26 mouse cellular contexts compared by ENCODE assay signal in the genomic region with DNA sequence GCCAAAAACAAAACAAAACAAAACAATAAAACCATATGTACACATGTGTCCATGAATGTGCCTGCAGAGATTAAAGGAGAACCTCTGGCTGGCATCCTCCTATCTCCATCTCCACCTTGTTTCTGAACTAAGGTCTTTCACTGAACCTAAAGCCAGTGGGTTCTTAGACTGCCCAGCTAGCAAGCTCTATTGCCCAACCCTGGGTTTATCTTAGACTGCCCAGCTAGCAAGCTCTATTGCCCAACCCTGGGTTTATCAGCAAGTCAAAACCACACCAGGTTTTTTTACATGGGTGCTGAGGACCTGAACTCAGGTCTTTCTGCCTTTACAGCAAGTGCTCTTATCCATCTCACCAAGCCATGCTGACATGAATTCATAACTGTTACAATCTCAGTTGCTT. TPM values are rescaled to one million over a fixed set of nuclear protein-coding genes. Genes with fewer than 3 reads are reported as not detected.
DNase-seq lines count a peak whose midpoint lies in the region; ATAC-seq and TF ChIP-seq lines count a peak whose summit lies in the region.
"Had no signal": no experiment of that assay in that cellular context is flagged by ENCODE, and none has a peak within 500 bp of the region (broad histone marks: within the 10 kb centered on the region; RNA-seq: fewer than 3 reads in every experiment).

No protein-coding gene starts in this region.

- no peak overlapping the region for H3K4me2 ChIP-seq in intestine, embryonic 16.5 days (ENCODE audit: low read depth, low read length)
- H3K4me2 ChIP-seq in intestine, embryonic 15.5 days (replicated peaks) = no peak overlapping the region
- no peak overlapping the region for H3K4me2 ChIP-seq in liver, embryonic 11.5 days
- no peak overlapping the region for H3K4me2 ChIP-seq in liver, postnatal 0 days (ENCODE audit: low read depth, low read length)
- no peak overlapping the region for H3K4me2 ChIP-seq in midbrain, embryonic 14.5 days (ENCODE audit: low read length)
- H3K4me2 ChIP-seq: heart, embryonic 11.5 days; limb, embryonic 13.5 days; lung, embryonic 15.5 days; midbrain, embryonic 11.5 days; neural tube, embryonic 15.5 days had no signal

- TF ChIP-seq EP300 in liver, postnatal 0 days (IDR thresholded peaks at IDR 0.05; ENCODE audit: low read depth) = peak; percentile 71; the same call in 1 of the 2 replicates

- H3K9me3 ChIP-seq in intestine, embryonic 16.5 days (ENCODE audit: control insufficient read depth, low read length) = no peaks in the 10 kb centered on the region
- H3K9me3 ChIP-seq in intestine, embryonic 15.5 days = no peaks in the 10 kb centered on the region
- no peaks in the 10 kb centered on the region for H3K9me3 ChIP-seq in liver, embryonic 11.5 days (ENCODE audit: control insufficient read depth, low read length)
- H3K9me3 ChIP-seq in liver, postnatal 0 days (ENCODE audit: low read length) = no peaks in the 10 kb centered on the region
- no peaks in the 10 kb centered on the region for H3K9me3 ChIP-seq in midbrain, embryonic 14.5 days (ENCODE audit: control insufficient read depth, low read length)
- H3K9me3 ChIP-seq: hindbrain, embryonic 10.5 days; limb, embryonic 13.5 days; lung, embryonic 15.5 days; neural tube, embryonic 15.5 days had no signal

- H3K27me3 ChIP-seq in intestine, embryonic 16.5 days (replicated peaks; ENCODE audit: control insufficient read depth, insufficient read depth, low read length) = no peaks in the 10 kb centered on the region
- no peaks in the 10 kb centered on the region for H3K27me3 ChIP-seq in intestine, embryonic 15.5 days (replicated peaks)
- H3K27me3 ChIP-seq in liver, embryonic 11.5 days (replicated peaks; ENCODE audit: control insufficient read depth, insufficient read depth, low read length) = no peaks in the 10 kb centered on the region
- no peaks in the 10 kb centered on the region for H3K27me3 ChIP-seq in liver, postnatal 0 days (ENCODE audit: insufficient read depth, low read length)
- H3K27me3 ChIP-seq in midbrain, embryonic 14.5 days (ENCODE audit: control insufficient read depth, insufficient read depth, low read length) = no peaks in the 10 kb centered on the region
- H3K27me3 ChIP-seq: limb, embryonic 13.5 days; lung, embryonic 15.5 days; neural tube, embryonic 15.5 days had no signal

- TF ChIP-seq CTCF in liver, postnatal 0 days (IDR thresholded peaks at IDR 0.05; ENCODE audit: low read depth) = no peak

- peak; percentile 70; the same call in 1 of the 2 replicates for ATAC-seq in intestine, embryonic 16.5 days
- ATAC-seq in intestine, embryonic 15.5 days = no peak
- peak; percentile 91 for ATAC-seq in liver, embryonic 11.5 days (replicated peaks; ENCODE audit: low FRiP score)
- peak; percentile 90 for ATAC-seq in liver, postnatal 0 days
- no peak for ATAC-seq in midbrain, embryonic 14.5 days (ENCODE audit: low FRiP score, low TSS enrichment)
- ATAC-seq: forebrain, embryonic 14.5 days; hindbrain, embryonic 16.5 days; intestine, postnatal 0 days had no signal

- DNase-seq in liver, embryonic 11.5 days (ENCODE audit: low spot score) = no peak
- no peak for DNase-seq in liver, postnatal 0 days
- DNase-seq in cerebellum, adult 9-10 months = no peak
- DNase-seq in midbrain, embryonic 14.5 days = no peak
- no peak for DNase-seq in thymus, postnatal 25 days
- DNase-seq: adrenal gland, adult 2 months; cerebellum, adult 8-10 months; gastrocnemius, adult 2 months; kidney, postnatal 4 days; lung, postnatal 4 days; right cerebral cortex, adult 18-20 months; thymus, adult 18-20 months; thymus, postnatal 4 days had no signal

- no peaks in the 10 kb centered on the region for H3K4me1 ChIP-seq in intestine, embryonic 16.5 days (ENCODE audit: control insufficient read depth, insufficient read depth, low read length)
- H3K4me1 ChIP-seq in intestine, embryonic 15.5 days (replicated peaks) = no peaks in the 10 kb centered on the region
- peaks cover 2% of the 10 kb centered on the region; the same call in 1 of the 2 replicates for H3K4me1 ChIP-seq in liver, embryonic 11.5 days (replicated peaks; ENCODE audit: control insufficient read depth, insufficient read depth, low read length)
- no peaks in the 10 kb centered on the region; the same call in 1 of the 2 replicates for H3K4me1 ChIP-seq in liver, postnatal 0 days (ENCODE audit: insufficient read depth)
- no peaks in the 10 kb centered on the region for H3K4me1 ChIP-seq in midbrain, embryonic 14.5 days (ENCODE audit: control insufficient read depth, insufficient read depth, low read length)
- H3K4me1 ChIP-seq: hindbrain, embryonic 10.5 days; limb, embryonic 13.5 days; lung, embryonic 15.5 days; neural tube, embryonic 15.5 days had no signal

- H3K9ac ChIP-seq in intestine, embryonic 16.5 days (ENCODE audit: low read depth, low read length) = no peak overlapping the region
- no peak overlapping the region for H3K9ac ChIP-seq in intestine, embryonic 15.5 days
- no peak overlapping the region for H3K9ac ChIP-seq in liver, embryonic 11.5 days (ENCODE audit: low read depth, low read length)
- no peak overlapping the region for H3K9ac ChIP-seq in liver, postnatal 0 days (replicated peaks)
- H3K9ac ChIP-seq in midbrain, embryonic 14.5 days (replicated peaks; ENCODE audit: low read length) = no peak overlapping the region
- H3K9ac ChIP-seq: limb, embryonic 13.5 days; lung, embryonic 15.5 days; neural tube, embryonic 15.5 days had no signal

- no peak overlapping the region for H3K27ac ChIP-seq in intestine, embryonic 16.5 days (ENCODE audit: low read length)
- H3K27ac ChIP-seq in intestine, embryonic 15.5 days = no peak overlapping the region
- no peak overlapping the region for H3K27ac ChIP-seq in liver, embryonic 11.5 days (ENCODE audit: low read depth, low read length)
- H3K27ac ChIP-seq in liver, postnatal 0 days (ENCODE audit: low read depth) = no peak overlapping the region
- H3K27ac ChIP-seq in midbrain, embryonic 14.5 days (replicated peaks; ENCODE audit: low read depth, low read length) = no peak overlapping the region
- H3K27ac ChIP-seq: gastrocnemius, adult 2 months; hindbrain, embryonic 10.5 days; limb, embryonic 13.5 days; lung, embryonic 15.5 days; neural tube, embryonic 15.5 days had no signal

- no peak overlapping the region for H3K4me3 ChIP-seq in intestine, embryonic 16.5 days (ENCODE audit: low read length)
- no peak overlapping the region for H3K4me3 ChIP-seq in intestine, embryonic 15.5 days (replicated peaks)
- no peak overlapping the region for H3K4me3 ChIP-seq in liver, embryonic 11.5 days (ENCODE audit: low read depth, low read length)
- no peak overlapping the region for H3K4me3 ChIP-seq in liver, postnatal 0 days (ENCODE audit: low read depth, low read length)
- H3K4me3 ChIP-seq in midbrain, embryonic 14.5 days (replicated peaks; ENCODE audit: low read depth, low read length) = no peak overlapping the region
- H3K4me3 ChIP-seq: gastrocnemius, adult 2 months; hindbrain, embryonic 10.5 days; limb, embryonic 13.5 days; lung, embryonic 15.5 days; neural tube, embryonic 15.5 days had no signal

- H3K36me3 ChIP-seq in intestine, embryonic 16.5 days (ENCODE audit: control insufficient read depth, insufficient read depth, low read length) = peaks cover 10% of the 10 kb centered on the region; the same call in 1 of the 2 replicates
- 0 out of 2 replicates have a peak, but pooled peaks cover 10% of the 10 kb centered on the region for H3K36me3 ChIP-seq in intestine, embryonic 15.5 days
- peaks cover 12% of the 10 kb centered on the region; the same call in 1 of the 2 replicates for H3K36me3 ChIP-seq in liver, embryonic 11.5 days (ENCODE audit: control insufficient read depth, insufficient read depth, low read length)
- peaks cover 57% of the 10 kb centered on the region for H3K36me3 ChIP-seq in liver, postnatal 0 days (replicated peaks; ENCODE audit: insufficient read depth, low read length)
- H3K36me3 ChIP-seq in midbrain, embryonic 14.5 days (ENCODE audit: control insufficient read depth, insufficient read depth, low read length) = peaks cover 62% of the 10 kb centered on the region

RNA-seq across cellular contexts. Expression of gene Eed, which starts 17.6 kb away (rescaled TPM):
- 48.4 and 59.1 TPM in 2 replicates for polyA plus RNA-seq in intestine, embryonic 16.5 days (2015; fragmentation: Nextera tagmentation; extraction: Ambion mirVana)
- polyA plus RNA-seq in intestine, embryonic 15.5 days (2015; fragmentation: Nextera tagmentation; extraction: Ambion mirVana) = 66.8 and 69.9 TPM in 2 replicates
- polyA plus RNA-seq in liver, embryonic 11.5 days (2014; fragmentation: Nextera tagmentation; extraction: Ambion mirVana) = 68.4 and 77.1 TPM in 2 replicates
- polyA plus RNA-seq in liver, postnatal 0 days (2015; fragmentation: Nextera tagmentation; extraction: Ambion mirVana) = 22.3 and 28.3 TPM in 2 replicates
- 29.2 and 32.9 TPM in 2 replicates for polyA plus RNA-seq in midbrain, embryonic 14.5 days (2014; fragmentation: Nextera tagmentation; extraction: Ambion mirVana)

RNA-seq across cellular contexts. Expression of gene Hikeshi, which starts 22.1 kb away (rescaled TPM):
- polyA plus RNA-seq in intestine, embryonic 16.5 days (2015; fragmentation: Nextera tagmentation; extraction: Ambion mirVana) = 121 and 134 TPM in 2 replicates
- polyA plus RNA-seq in intestine, embryonic 15.5 days (2015; fragmentation: Nextera tagmentation; extraction: Ambion mirVana) = 141 and 153 TPM in 2 replicates
- 138 and 146 TPM in 2 replicates for polyA plus RNA-seq in liver, embryonic 11.5 days (2014; fragmentation: Nextera tagmentation; extraction: Ambion mirVana)
- polyA plus RNA-seq in liver, postnatal 0 days (2015; fragmentation: Nextera tagmentation; extraction: Ambion mirVana) = 41.1 and 41.3 TPM in 2 replicates
- 134 and 154 TPM in 2 replicates for polyA plus RNA-seq in midbrain, embryonic 14.5 days (2014; fragmentation: Nextera tagmentation; extraction: Ambion mirVana)

RNA-seq across cellular contexts. Expression of gene Ccdc81, which starts 59.7 kb away (rescaled TPM):
- not detected in 2 replicates for polyA plus RNA-seq in intestine, embryonic 16.5 days (2015; fragmentation: Nextera tagmentation; extraction: Ambion mirVana)
- not detected in 2 replicates for polyA plus RNA-seq in intestine, embryonic 15.5 days (2015; fragmentation: Nextera tagmentation; extraction: Ambion mirVana)
- 0.06 TPM in 1 of 2 replicates, not detected in the other for polyA plus RNA-seq in liver, embryonic 11.5 days (2014; fragmentation: Nextera tagmentation; extraction: Ambion mirVana)
- polyA plus RNA-seq in liver, postnatal 0 days (2015; fragmentation: Nextera tagmentation; extraction: Ambion mirVana) = not detected in 2 replicates
- polyA plus RNA-seq in midbrain, embryonic 14.5 days (2014; fragmentation: Nextera tagmentation; extraction: Ambion mirVana) = 0.27 and 0.66 TPM in 2 replicates
- polyA plus RNA-seq: adrenal gland, adult 2 months; heart, embryonic 11.5 days; heart, postnatal 0 days; small intestine, adult 2 months had no signal

Comparison
In these comparisons a context has a peak if more than half of its experiments do, and no peak if none do; other contexts are left out.
1. ATAC-seq: peak in intestine, embryonic 16.5 days (single experiment), liver, embryonic 11.5 days (single experiment) and liver, postnatal 0 days (single experiment); none in intestine, embryonic 15.5 days (single experiment) and midbrain, embryonic 14.5 days (single experiment).